Mouse (Mus musculus) lung, postnatal 36 days (tissue): ENCODE results near the gene Hist2h2ab.
"Not testable (repeated sequence)": the region's sequence is repeated elsewhere in the genome, so short reads cannot be mapped to it uniquely, and the experiment has no call there.

Source experiments
- DNase-seq: peaks from one replicate; pipeline ENCODE4 v3.0.0; 2022; ENCODE audit warnings: mixed read lengths

Gene Hist2h2ab

GRCm38 (mm10) chr3:96198601-96199251, 20.9 kb upstream of the Hist2h2ab start:
- not testable (repeated sequence) for DNase-seq

- no peak for DNase-seq
Measured at GRCm38 (mm10) chr3:96199731-96200130, 19.9 kb upstream of the Hist2h2ab start.

- DNase-seq, result no peak
Measured at GRCm38 (mm10) chr3:96207819-96208218, 11.8 kb upstream of the Hist2h2ab start.

- DNase-seq, result no peak
Measured at GRCm38 (mm10) chr3:96209242-96209641, 10.4 kb upstream of the Hist2h2ab start.

GRCm38 (mm10) chr3:96219191-96219641, 449 bp upstream of the Hist2h2ab start:
- peak; percentile 57 for DNase-seq

- DNase-seq, result not testable (repeated sequence)
Measured at GRCm38 (mm10) chr3:96220131-96220764, 583 bp downstream of the Hist2h2ab start.

GRCm38 (mm10) chr3:96220765-96221639, 1.3 kb downstream of the Hist2h2ab start, which contains the start of the genes Hist2h2ac and Hist2h2be:
Gene Hist2h2ac (minus strand): TSS chr3:96220880.
Gene Hist2h2be (plus strand): TSS chr3:96221119.
- DNase-seq, result peak; percentile 96

- no peak for DNase-seq
Measured at GRCm38 (mm10) chr3:96221640-96222038, 2.0 kb downstream of the Hist2h2ab start.

GRCm38 (mm10) chr3:96222774-96223173, 3.1 kb downstream of the Hist2h2ab start:
- DNase-seq, result no peak

GRCm38 (mm10) chr3:96225421-96225820, 5.8 kb downstream of the Hist2h2ab start:
- DNase-seq, result no peak

GRCm38 (mm10) chr3:96226695-96227648, 7.3 kb downstream of the Hist2h2ab start:
- DNase-seq, result peak; percentile 70

- no peak for DNase-seq
Measured at GRCm38 (mm10) chr3:96228828-96229227, 9.2 kb downstream of the Hist2h2ab start.

GRCm38 (mm10) chr3:96230404-96230803, 10.7 kb downstream of the Hist2h2ab start:
- DNase-seq, result no peak

- no peak for DNase-seq
Measured at GRCm38 (mm10) chr3:96230910-96231757, 11.5 kb downstream of the Hist2h2ab start.

- peak; percentile 81 for DNase-seq
Measured at GRCm38 (mm10) chr3:96231758-96232120, 12.1 kb downstream of the Hist2h2ab start.

GRCm38 (mm10) chr3:96234914-96235313, 15.2 kb downstream of the Hist2h2ab start:
- no peak for DNase-seq

- DNase-seq, result no peak
Measured at GRCm38 (mm10) chr3:96235836-96236235, 16.2 kb downstream of the Hist2h2ab start.

- DNase-seq, result no peak
Measured at GRCm38 (mm10) chr3:96236834-96237334, 17.2 kb downstream of the Hist2h2ab start.

- DNase-seq, result no peak
Measured at GRCm38 (mm10) chr3:96237335-96237903, 17.8 kb downstream of the Hist2h2ab start.

- DNase-seq, result no peak
Measured at GRCm38 (mm10) chr3:96237904-96238511, 18.3 kb downstream of the Hist2h2ab start.
